Mouse (Mus musculus) embryonic fibroblast, embryonic 13.5 days (primary cell): Measurements from ENCODE around the gene Dlg5.

Experiments
- CTCF ChIP-seq: IDR thresholded peaks from 2 replicates; pipeline ENCODE4 v1.5.1; 2011; ENCODE audit warnings: mild to moderate bottlenecking, control low read depth, low read length, moderate library complexity, borderline replicate concordance; ENCODE audit not compliant: insufficient read depth
- POLR2A ChIP-seq: IDR thresholded peaks from 2 replicates; pipeline ENCODE4 v1.6.1; 2011; ENCODE audit warnings: low read depth, mild to moderate bottlenecking, control low read depth, low read length, moderate library complexity

GRCm38 (mm10) chr14:24242016-24242415, 3.7 kb downstream of the Dlg5 start:
- TF ChIP-seq POLR2A: no peak
- no peak for TF ChIP-seq CTCF
